Mouse (Mus musculus) lung, embryonic 15.5 days (tissue): ENCODE measurements around the gene Tmem260. TPM values are rescaled to one million over a fixed set of nuclear protein-coding genes. Genes with fewer than 3 reads are reported as not detected.

Source experiments
- ATAC-seq: fragments of 200-750 bp; cut with Nextera tagmentation; 2 replicates; pipeline ENCODE4 v1.8.0; 2017; ENCODE audit warnings: moderate number of reproducible peaks, borderline replicate concordance; ENCODE audit not compliant: low FRiP score, low TSS enrichment; ENCODE audit errors: extremely low read depth
- H3K27ac ChIP-seq: fragments of 300-500 bp; sonication (generic); 2 replicates; pipeline ENCODE4 v1.5.1; 2015; ENCODE audit warnings: moderate library complexity, mild to moderate bottlenecking, inconsistent platforms
- H3K27me3 ChIP-seq: fragments of 300-500 bp; sonication (generic); 2 replicates; pipeline ENCODE4 v1.6.1; 2015; ENCODE audit warnings: inconsistent platforms
- H3K36me3 ChIP-seq: fragments of 300-500 bp; sonication (generic); 2 replicates; pipeline ENCODE4 v1.6.1; 2015; ENCODE audit warnings: inconsistent platforms
- H3K4me1 ChIP-seq: fragments of 300-500 bp; sonication (generic); 2 replicates; pipeline ENCODE4 v1.6.1; 2015; ENCODE audit warnings: inconsistent platforms
- H3K4me2 ChIP-seq: fragments of 300-500 bp; sonication (generic); 2 replicates; pipeline ENCODE4 v1.6.1; 2015; ENCODE audit warnings: inconsistent platforms, mild to moderate bottlenecking, moderate library complexity
- H3K4me3 ChIP-seq: fragments of 300-500 bp; sonication (generic); 2 replicates; pipeline ENCODE4 v1.5.1; 2015; ENCODE audit warnings: mild to moderate bottlenecking, inconsistent platforms
- H3K9ac ChIP-seq: fragments of 300-500 bp; sonication (generic); 2 replicates; pipeline ENCODE4 v1.6.1; 2015; ENCODE audit warnings: inconsistent platforms
- H3K9me3 ChIP-seq: fragments of 300-500 bp; sonication (generic); 2 replicates; pipeline ENCODE4 v1.6.1; 2016; ENCODE audit warnings: inconsistent platforms
- WGBS: fragments of 180-500 bp; shearing (Covaris S2); methylation state at CpG from one replicate; pipeline ENCODE4 v1.1.7; 2015; 5-methylcytosine and 5-hydroxymethylcytosine counted together
- polyA plus RNA-seq: library from polyadenylated mRNA; unstranded; fragments of >200 nt; fragmentation: Nextera tagmentation; extraction: Ambion mirVana; gene quantifications from 2 replicates; pipeline ENCODE4 v1.2.1, GENCODE M21; 2015

Tmem260 gene
- polyA plus RNA-seq, 1 experiment from 2014 or later = 24.4 TPM

- peaks cover 9% of the 10 kb centered on the region for H3K36me3 ChIP-seq
- no peaks in the 10 kb centered on the region for H3K4me1 ChIP-seq
- no peaks in the 10 kb centered on the region for H3K9me3 ChIP-seq
- WGBS = 87% methylated on average over 6 of the region's 6 CpGs
- no peak overlapping the region for H3K4me2 ChIP-seq
- H3K4me3 ChIP-seq = no peak overlapping the region
- no peaks in the 10 kb centered on the region for H3K27me3 ChIP-seq
- H3K9ac ChIP-seq = no peak overlapping the region
- no peak for ATAC-seq
- no peak overlapping the region for H3K27ac ChIP-seq
Observed at GRCm38 (mm10) chr14:48482762-48483161, 36.8 kb downstream of the Tmem260 start.

GRCm38 (mm10) chr14:48493896-48494295 lies 48.0 kb downstream of the Tmem260 start:
- no peaks in the 10 kb centered on the region for H3K9me3 ChIP-seq
- no peak overlapping the region for H3K4me3 ChIP-seq
- no peak overlapping the region for H3K27ac ChIP-seq
- no peak overlapping the region for H3K9ac ChIP-seq
- H3K27me3 ChIP-seq = no peaks in the 10 kb centered on the region
- H3K4me1 ChIP-seq = no peaks in the 10 kb centered on the region
- H3K4me2 ChIP-seq = no peak overlapping the region
- no peak; the same call in 1 of the 2 replicates for ATAC-seq
- peaks cover 12% of the 10 kb centered on the region for H3K36me3 ChIP-seq
- 16% methylated on average over 4 of the region's 4 CpGs for WGBS

GRCm38 (mm10) chr14:48502573-48502972 lies 56.6 kb downstream of the Tmem260 start:
- WGBS = 85% methylated on average over 7 of the region's 7 CpGs
- H3K9ac ChIP-seq = no peak overlapping the region
- ATAC-seq = no peak

GRCm38 (mm10) chr14:48503691-48504565 lies 58.0 kb downstream of the Tmem260 start:
- Histone ChIP-seq H3K27ac (no peak overlapping the region), H3K4me1 (no peaks in the 10 kb centered on the region), H3K9me3 (no peaks in the 10 kb centered on the region), H3K9ac (no peak overlapping the region), H3K4me2 (no peak overlapping the region), H3K4me3 (no peak overlapping the region), H3K36me3 (0 out of 2 replicates have a peak, but pooled peaks cover 6% of the 10 kb centered on the region), H3K27me3 (no peaks in the 10 kb centered on the region)
- ATAC-seq = no peak
- 53% methylated on average over 18 of the region's 18 CpGs for WGBS

More at GRCm38 (mm10) chr14:48502573-48502972, 56.6 kb downstream of the Tmem260 start:
- no peak overlapping the region for H3K4me2 ChIP-seq
- no peak overlapping the region for H3K4me3 ChIP-seq
- H3K36me3 ChIP-seq = 0 out of 2 replicates have a peak, but pooled peaks cover 6% of the 10 kb centered on the region
- no peaks in the 10 kb centered on the region for H3K9me3 ChIP-seq
- H3K27ac ChIP-seq = no peak overlapping the region
- H3K4me1 ChIP-seq = no peaks in the 10 kb centered on the region
- H3K27me3 ChIP-seq = no peaks in the 10 kb centered on the region

- H3K4me3 ChIP-seq = no peak overlapping the region
- no peaks in the 10 kb centered on the region for H3K4me1 ChIP-seq
- H3K9ac ChIP-seq = no peak overlapping the region
- no peak overlapping the region for H3K4me2 ChIP-seq
- H3K27ac ChIP-seq = no peak overlapping the region
- no peak for ATAC-seq
- no peaks in the 10 kb centered on the region for H3K27me3 ChIP-seq
- H3K36me3 ChIP-seq = 0 out of 2 replicates have a peak, but pooled peaks cover 3% of the 10 kb centered on the region
- no peaks in the 10 kb centered on the region for H3K9me3 ChIP-seq
- 60% methylated on average over 9 of the region's 9 CpGs for WGBS
Observed at GRCm38 (mm10) chr14:48504566-48504950, 58.6 kb downstream of the Tmem260 start.

GRCm38 (mm10) chr14:48505606-48506005 lies 59.7 kb downstream of the Tmem260 start:
- 93% methylated on average over 12 of the region's 12 CpGs for WGBS
- H3K9me3 ChIP-seq = no peaks in the 10 kb centered on the region
- no peak overlapping the region for H3K27ac ChIP-seq
- 0 out of 2 replicates have a peak, but pooled peaks cover 3% of the 10 kb centered on the region for H3K36me3 ChIP-seq
- ATAC-seq = no peak
- no peak overlapping the region for H3K9ac ChIP-seq
- no peak overlapping the region for H3K4me3 ChIP-seq
- no peak overlapping the region for H3K4me2 ChIP-seq
- no peaks in the 10 kb centered on the region for H3K27me3 ChIP-seq
- no peaks in the 10 kb centered on the region for H3K4me1 ChIP-seq

- H3K9ac ChIP-seq = no peak overlapping the region
- no peaks in the 10 kb centered on the region for H3K9me3 ChIP-seq
- H3K27me3 ChIP-seq = no peaks in the 10 kb centered on the region
- no peak for ATAC-seq
- H3K36me3 ChIP-seq = peaks cover 8% of the 10 kb centered on the region; the same call in 1 of the 2 replicates
- WGBS = 73% methylated on average over 8 of the region's 8 CpGs
- H3K27ac ChIP-seq = no peak overlapping the region
- H3K4me2 ChIP-seq = no peak overlapping the region
- no peak overlapping the region for H3K4me3 ChIP-seq
- H3K4me1 ChIP-seq = no peaks in the 10 kb centered on the region
Observed at GRCm38 (mm10) chr14:48507376-48507775, 61.5 kb downstream of the Tmem260 start.

GRCm38 (mm10) chr14:48509131-48509530 lies 63.2 kb downstream of the Tmem260 start:
- Histone ChIP-seq H3K36me3 (peaks cover 8% of the 10 kb centered on the region; the same call in 1 of the 2 replicates), H3K4me1 (no peaks in the 10 kb centered on the region), H3K9ac (no peak overlapping the region), H3K4me3 (no peak overlapping the region), H3K4me2 (no peak overlapping the region), H3K9me3 (no peaks in the 10 kb centered on the region), H3K27ac (no peak overlapping the region), H3K27me3 (no peaks in the 10 kb centered on the region)
- no peak for ATAC-seq
- WGBS = 92% methylated on average over 5 of the region's 5 CpGs

GRCm38 (mm10) chr14:48513098-48513823 lies 67.3 kb downstream of the Tmem260 start:
- Histone ChIP-seq H3K9ac (no peak overlapping the region), H3K27me3 (no peaks in the 10 kb centered on the region), H3K4me1 (no peaks in the 10 kb centered on the region), H3K9me3 (no peaks in the 10 kb centered on the region), H3K4me2 (no peak overlapping the region), H3K27ac (no peak overlapping the region), H3K36me3 (peaks cover 5% of the 10 kb centered on the region; the same call in 1 of the 2 replicates), H3K4me3 (no peak overlapping the region)
- WGBS = 68% methylated on average over 12 of the region's 12 CpGs
- ATAC-seq = no peak

- peaks cover 5% of the 10 kb centered on the region; the same call in 1 of the 2 replicates for H3K36me3 ChIP-seq
- H3K9ac ChIP-seq = no peak overlapping the region
- no peaks in the 10 kb centered on the region for H3K9me3 ChIP-seq
- no peaks in the 10 kb centered on the region for H3K27me3 ChIP-seq
- no peaks in the 10 kb centered on the region for H3K4me1 ChIP-seq
- WGBS = 80% methylated on average over 12 of the region's 12 CpGs
- no peak overlapping the region for H3K27ac ChIP-seq
- H3K4me2 ChIP-seq = no peak overlapping the region
- ATAC-seq = no peak
- no peak overlapping the region for H3K4me3 ChIP-seq
Observed at GRCm38 (mm10) chr14:48513824-48514493, 68.0 kb downstream of the Tmem260 start.

- no peak overlapping the region for H3K4me2 ChIP-seq
- no peak overlapping the region for H3K4me3 ChIP-seq
- no peak overlapping the region for H3K9ac ChIP-seq
- ATAC-seq = no peak
- H3K9me3 ChIP-seq = no peaks in the 10 kb centered on the region
- peaks cover 5% of the 10 kb centered on the region; the same call in 1 of the 2 replicates for H3K36me3 ChIP-seq
- 62% methylated on average over 7 of the region's 7 CpGs for WGBS
- no peaks in the 10 kb centered on the region for H3K4me1 ChIP-seq
- no peak overlapping the region for H3K27ac ChIP-seq
- no peaks in the 10 kb centered on the region for H3K27me3 ChIP-seq
Observed at GRCm38 (mm10) chr14:48514620-48515019, 68.7 kb downstream of the Tmem260 start.
